Mouse (Mus musculus) stomach, postnatal 0 days (tissue): ENCODE data around the gene Drc1. TPM values are rescaled to one million over a fixed set of nuclear protein-coding genes. Genes with fewer than 3 reads are reported as not detected.

ENCODE experiments used
- ATAC-seq: fragments of 200-750 bp; cut with Nextera tagmentation; 2 replicates; pipeline ENCODE4 v1.8.0; 2017; ENCODE audit not compliant: low FRiP score, low TSS enrichment
- DNase-seq: peaks from one replicate; pipeline ENCODE4 v3.0.0-alpha.2; 2016; ENCODE audit warnings: low spot score
- H3K27ac ChIP-seq: fragments of 300-500 bp; sonication (generic); replicated peaks from 2 replicates; pipeline ENCODE4 v1.5.1; 2014; ENCODE audit warnings: mild to moderate bottlenecking, control low read depth
- H3K27me3 ChIP-seq: fragments of 300-500 bp; sonication (generic); 2 replicates; pipeline ENCODE4 v1.6.1; 2014; ENCODE audit warnings: low read length; ENCODE audit not compliant: control insufficient read depth, insufficient read depth
- H3K36me3 ChIP-seq: fragments of 300-500 bp; sonication (generic); 2 replicates; pipeline ENCODE4 v1.6.1; 2014; ENCODE audit warnings: low read length, mixed read lengths; ENCODE audit not compliant: control insufficient read depth, insufficient read depth
- H3K4me1 ChIP-seq: fragments of 300-500 bp; sonication (generic); replicated peaks from 2 replicates; pipeline ENCODE4 v1.6.1; 2014; ENCODE audit warnings: antibody characterized with exemption; ENCODE audit not compliant: control insufficient read depth, insufficient read depth
- H3K4me2 ChIP-seq: fragments of 300-500 bp; sonication (generic); replicated peaks from 2 replicates; pipeline ENCODE4 v1.6.1; 2014; ENCODE audit warnings: low read depth, mild to moderate bottlenecking, control low read depth, moderate library complexity
- H3K4me3 ChIP-seq: fragments of 300-500 bp; sonication (generic); 2 replicates; pipeline ENCODE4 v1.5.1; 2014; ENCODE audit warnings: low read depth, low read length, control low read depth
- H3K9ac ChIP-seq: fragments of 300-500 bp; sonication (generic); 2 replicates; pipeline ENCODE4 v1.6.1; 2014; ENCODE audit warnings: mild to moderate bottlenecking, low read length, control low read depth, mixed read lengths
- H3K9me3 ChIP-seq: fragments of 300-500 bp; sonication (generic); 2 replicates; pipeline ENCODE4 v1.6.1; 2016; ENCODE audit warnings: low read length; ENCODE audit not compliant: control insufficient read depth
- CTCF ChIP-seq: IDR thresholded peaks from 2 replicates; pipeline ENCODE4 v1.5.1; 2016; ENCODE audit warnings: antibody characterized with exemption, low read depth, mild to moderate bottlenecking, moderate library complexity
- EP300 ChIP-seq: optimal IDR thresholded peaks from 2 replicates; pipeline ENCODE3; 2016; ENCODE audit warnings: antibody characterized with exemption
- whole genome bisulfite sequencing: fragments of 180-500 bp; shearing (Covaris S2); extraction: QIAGEN DNeasy Blood & Tissue Kit; methylation state at CpG from one replicate; pipeline ENCODE4 v1.1.7; 2014; 5-methylcytosine and 5-hydroxymethylcytosine counted together
- polyA plus RNA-seq: library from polyadenylated mRNA; unstranded; fragments of >200 nt; fragmentation: Nextera tagmentation; extraction: Ambion mirVana; gene quantifications from 2 replicates; pipeline ENCODE4 v1.2.1, GENCODE M21; 2015

The Drc1 gene
- polyA plus RNA-seq, 1 experiment from 2014 or later, result 1.7 TPM

DNA sequence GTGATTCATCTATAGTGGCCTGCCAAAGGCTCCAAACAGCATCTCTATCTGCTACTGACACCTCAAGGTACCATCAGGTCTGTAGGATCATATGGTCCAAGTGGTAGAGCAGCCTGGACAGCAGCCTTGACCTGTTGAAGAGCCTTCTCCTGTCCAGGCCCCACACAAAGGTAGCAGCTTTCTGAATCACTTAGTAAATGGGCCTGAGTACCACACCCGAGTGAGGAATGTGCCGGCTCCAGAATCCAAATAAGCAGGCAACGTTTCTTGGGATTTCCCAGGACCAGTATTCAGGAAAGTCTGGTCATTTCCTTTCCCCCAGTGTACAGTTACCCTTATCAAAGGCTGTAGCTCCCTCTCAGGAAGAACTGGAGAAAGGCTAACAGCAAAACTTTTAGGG is 2.2 kb upstream of the Drc1 start:
- ATAC-seq (peak; percentile 53; the same call in 1 of the 2 replicates), DNase-seq (peak; percentile 38)
- no peaks in the 10 kb centered on the region for H3K4me1 ChIP-seq
- WGBS, result 42% methylated on average over 3 of the region's 3 CpGs
- no peak overlapping the region for H3K9ac ChIP-seq
- H3K27ac ChIP-seq, result no peak overlapping the region
- no peaks in the 10 kb centered on the region for H3K9me3 ChIP-seq
- H3K4me2 ChIP-seq, result no peak overlapping the region
- TF ChIP-seq EP300 (no peak), CTCF (no peak)
- H3K36me3 ChIP-seq, result no peaks in the 10 kb centered on the region
- H3K27me3 ChIP-seq, result no peaks in the 10 kb centered on the region
- H3K4me3 ChIP-seq, result no peak overlapping the region

DNA sequence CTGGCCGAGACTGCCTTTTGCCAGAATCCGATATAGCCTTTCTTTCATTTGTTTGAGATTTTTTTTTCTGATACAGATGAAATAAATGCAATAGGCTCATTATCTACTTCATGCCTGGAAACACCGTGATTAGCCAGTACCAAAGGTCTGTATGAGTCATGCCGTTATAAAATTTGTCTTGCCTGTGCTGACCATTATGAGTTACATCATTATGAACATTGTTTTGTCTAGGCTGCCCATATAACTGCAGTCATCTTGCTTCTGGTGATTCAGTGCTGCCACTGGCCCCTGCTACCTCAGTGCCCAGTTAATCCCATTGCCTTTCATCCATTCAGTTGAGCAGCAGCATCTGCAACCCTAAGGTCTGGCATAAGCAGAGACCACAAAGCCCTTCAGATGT is 1.7 kb upstream of the Drc1 start:
- Histone ChIP-seq H3K4me1 (no peaks in the 10 kb centered on the region), H3K27ac (no peak overlapping the region), H3K4me3 (no peak overlapping the region), H3K36me3 (no peaks in the 10 kb centered on the region), H3K9ac (no peak overlapping the region), H3K4me2 (no peak overlapping the region), H3K9me3 (no peaks in the 10 kb centered on the region), H3K27me3 (no peaks in the 10 kb centered on the region)
- WGBS, result 61% methylated on average over 4 of the region's 4 CpGs
- ATAC-seq (peak; percentile 85; the same call in 1 of the 2 replicates), DNase-seq (no peak)
- TF ChIP-seq CTCF, result no peak
- TF ChIP-seq EP300, result no peak

DNA sequence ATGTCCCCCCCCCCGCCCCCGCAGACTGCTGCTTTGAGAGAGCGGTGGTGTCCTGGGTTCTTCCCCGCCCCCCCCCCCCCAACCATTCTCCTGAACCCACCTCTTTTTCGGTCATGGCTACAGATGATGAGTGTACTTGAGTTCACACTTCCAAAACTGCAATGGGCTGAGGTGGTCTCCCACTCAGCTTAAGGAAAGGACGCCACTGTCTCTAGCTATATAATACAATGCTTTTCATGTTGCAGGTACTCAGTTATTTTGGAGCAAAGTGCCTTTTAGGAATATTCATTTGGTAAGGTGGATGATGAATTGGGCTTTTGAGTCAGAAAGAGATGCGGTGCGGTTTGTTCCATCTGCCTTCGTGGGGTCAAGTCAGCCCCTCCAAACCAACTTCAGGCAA is 324 bp upstream of the Drc1 start:
- Histone ChIP-seq H3K4me3 (peak overlapping the region; percentile 28), H3K9me3 (no peaks in the 10 kb centered on the region), H3K9ac (no peak overlapping the region), H3K27ac (no peak overlapping the region), H3K27me3 (no peaks in the 10 kb centered on the region), H3K4me1 (no peaks in the 10 kb centered on the region), H3K36me3 (no peaks in the 10 kb centered on the region), H3K4me2 (peak overlapping the region; percentile 50)
- WGBS, result 44% methylated on average over 9 of the region's 9 CpGs
- DNase-seq (no peak), ATAC-seq (no peak)
- no peak for TF ChIP-seq CTCF
- TF ChIP-seq EP300, result no peak

DNA sequence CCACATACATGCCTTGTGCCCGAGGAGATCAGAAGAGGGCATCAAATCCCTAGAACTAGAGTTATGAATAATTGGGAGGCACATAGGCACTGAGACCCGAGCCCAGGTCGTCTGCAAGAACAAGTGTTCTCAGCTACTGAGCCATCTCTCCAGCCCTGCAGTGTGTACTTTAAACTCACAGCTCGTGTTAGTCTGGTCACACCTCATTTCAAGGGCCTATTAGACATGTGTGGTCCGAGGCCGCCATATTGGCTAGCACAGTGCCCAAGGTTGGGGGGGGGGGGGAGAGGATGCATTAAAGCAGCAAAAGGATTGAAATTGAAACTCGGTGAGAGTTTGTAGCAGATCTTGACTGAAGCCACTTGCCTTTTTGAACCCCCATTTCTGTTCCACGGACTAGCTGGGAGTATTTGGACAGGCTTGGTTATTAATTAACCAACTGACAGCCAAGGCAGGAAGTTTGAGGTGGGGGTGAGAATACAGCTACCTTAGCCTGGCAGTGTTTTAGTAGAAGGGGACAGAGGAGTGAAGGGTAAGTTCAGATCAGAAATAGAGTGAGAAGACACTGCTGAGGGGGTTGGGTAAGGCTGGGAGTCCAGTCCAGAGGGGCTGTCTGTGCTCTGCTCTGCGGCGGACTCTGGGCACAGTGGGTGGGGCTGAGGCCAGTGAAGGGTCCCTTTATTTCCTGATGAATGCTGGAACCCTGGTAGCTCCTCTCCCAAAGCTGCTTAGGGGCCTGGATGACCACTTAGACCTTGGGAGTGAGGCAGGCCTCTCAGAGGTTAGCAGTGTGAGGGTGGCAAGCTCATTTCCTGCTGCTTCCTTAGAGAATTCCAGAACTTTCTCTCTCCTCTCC is 5.0 kb downstream of the Drc1 start:
- H3K27ac ChIP-seq, result peak overlapping the region; percentile 56
- H3K9me3 ChIP-seq, result no peaks in the 10 kb centered on the region
- peak; percentile 65 for ATAC-seq
- TF ChIP-seq EP300 (no peak), CTCF (no peak)
- no peak overlapping the region for H3K4me3 ChIP-seq
- no peak overlapping the region for H3K4me2 ChIP-seq
- 52% methylated on average over 10 of the region's 10 CpGs for WGBS
- H3K4me1 ChIP-seq, result no peaks in the 10 kb centered on the region
- no peaks in the 10 kb centered on the region for H3K27me3 ChIP-seq
- H3K36me3 ChIP-seq, result no peaks in the 10 kb centered on the region
- DNase-seq, result no peak
- no peak overlapping the region for H3K9ac ChIP-seq

DNA sequence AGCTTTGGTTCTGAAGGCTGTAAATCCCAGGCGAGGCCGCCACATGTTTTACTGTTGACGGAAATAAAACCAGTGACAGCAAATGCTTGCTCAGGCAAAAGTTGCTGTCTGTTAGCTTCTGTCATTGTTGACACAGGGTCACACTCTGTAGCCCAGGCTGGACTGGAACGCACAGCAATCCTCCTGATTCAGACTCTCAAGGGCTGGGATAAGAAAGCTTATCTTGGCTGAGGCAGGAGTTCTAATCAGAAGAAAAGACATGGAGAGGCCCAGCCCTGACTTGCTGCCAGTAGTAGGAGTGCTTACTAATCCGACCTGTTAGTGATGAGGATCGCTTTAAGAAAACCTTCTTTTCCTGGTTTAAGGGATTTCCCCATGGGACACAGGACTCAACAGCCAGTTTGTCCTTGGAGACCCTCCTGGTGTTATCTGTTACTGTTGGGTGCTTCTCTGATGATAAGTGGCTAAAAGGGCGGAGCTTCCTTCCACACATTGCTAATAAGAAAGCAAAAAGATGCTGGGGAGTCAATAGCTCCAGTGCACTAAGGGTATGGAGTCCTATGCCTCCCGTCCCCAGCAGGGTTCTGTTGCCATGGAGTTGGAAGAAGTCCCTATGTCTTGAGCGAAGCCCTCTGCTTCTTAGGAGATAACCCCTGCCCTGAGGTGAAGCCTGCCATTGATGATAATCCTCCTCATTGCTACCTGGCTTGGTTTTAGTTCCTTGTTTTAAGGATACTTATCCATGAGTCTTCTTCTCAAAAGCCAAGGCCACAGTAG is 6.1 kb downstream of the Drc1 start:
- H3K27ac ChIP-seq, result no peak overlapping the region
- no peaks in the 10 kb centered on the region for H3K9me3 ChIP-seq

More for the DNA sequence above, 6.1 kb downstream of the Drc1 start:
- no peaks in the 10 kb centered on the region for H3K4me1 ChIP-seq
- 65% methylated on average over 9 of the region's 9 CpGs for WGBS
- TF ChIP-seq EP300 (no peak), CTCF (no peak)
- no peak overlapping the region for H3K4me3 ChIP-seq
- no peak for DNase-seq
- H3K4me2 ChIP-seq, result no peak overlapping the region
- ATAC-seq, result peak; percentile 47
- no peaks in the 10 kb centered on the region for H3K36me3 ChIP-seq
- H3K27me3 ChIP-seq, result no peaks in the 10 kb centered on the region
- no peak overlapping the region for H3K9ac ChIP-seq
